Mouse (Mus musculus) hindbrain, postnatal 0 days (tissue): ENCODE measurements around the gene Kat6b. TPM values are rescaled to one million over a fixed set of nuclear protein-coding genes. Genes with fewer than 3 reads are reported as not detected.
"Not testable (repeated sequence)": the region's sequence is repeated elsewhere in the genome, so short reads cannot be mapped to it uniquely, and the experiment has no call there.

ENCODE experiments used
- ATAC-seq: fragments of 200-750 bp; cut with Nextera tagmentation; 2 replicates; pipeline ENCODE4 v1.8.0; 2017; ENCODE audit warnings: mild to moderate bottlenecking, moderate TSS enrichment, moderate library complexity
- DNase-seq: peaks from one replicate; pipeline ENCODE4 v3.0.0-alpha.2; 2015; ENCODE audit warnings: low spot score
- H3K27ac ChIP-seq: fragments of 300-500 bp; sonication (generic); 2 replicates; pipeline ENCODE4 v1.5.1; 2014; ENCODE audit warnings: mild to moderate bottlenecking
- H3K27me3 ChIP-seq: fragments of 300-500 bp; sonication (generic); 2 replicates; pipeline ENCODE4 v1.6.1; 2014; ENCODE audit warnings: low read length, mixed read lengths; ENCODE audit not compliant: insufficient read depth
- H3K36me3 ChIP-seq: fragments of 300-500 bp; sonication (generic); 2 replicates; pipeline ENCODE4 v1.6.1; 2014; ENCODE audit warnings: low read length, mixed read lengths; ENCODE audit not compliant: insufficient read depth
- H3K4me1 ChIP-seq: fragments of 300-500 bp; sonication (generic); 2 replicates; pipeline ENCODE4 v1.6.1; 2014; ENCODE audit warnings: antibody characterized with exemption, low read length, mixed read lengths; ENCODE audit not compliant: insufficient read depth
- H3K4me2 ChIP-seq: fragments of 300-500 bp; sonication (generic); 2 replicates; pipeline ENCODE4 v1.6.1; 2014; ENCODE audit warnings: low read depth, mild to moderate bottlenecking, low read length, moderate library complexity, mixed read lengths
- H3K4me3 ChIP-seq: fragments of 300-500 bp; sonication (generic); 2 replicates; pipeline ENCODE4 v1.5.1; 2014; ENCODE audit warnings: low read length
- H3K9ac ChIP-seq: fragments of 300-500 bp; sonication (generic); replicated peaks from 2 replicates; pipeline ENCODE4 v1.6.1; 2014; ENCODE audit warnings: mild to moderate bottlenecking, low read length, moderate library complexity, mixed read lengths
- H3K9me3 ChIP-seq: fragments of 300-500 bp; sonication (generic); 2 replicates; pipeline ENCODE4 v1.6.1; 2016; ENCODE audit warnings: low read length, mixed read lengths
- CTCF ChIP-seq: IDR thresholded peaks from 2 replicates; pipeline ENCODE4 v1.5.1; 2016; ENCODE audit warnings: antibody characterized with exemption, control low read depth, low read depth
- WGBS: fragments of 180-500 bp; shearing (Covaris S2); extraction: QIAGEN DNeasy Blood & Tissue Kit; methylation state at CpG from one replicate; pipeline ENCODE4 v1.1.7; 2014; 5-methylcytosine and 5-hydroxymethylcytosine counted together
- polyA plus RNA-seq: library from polyadenylated mRNA; unstranded; fragments of >200 nt; fragmentation: Nextera tagmentation; extraction: Ambion mirVana; gene quantifications from 2 replicates; pipeline ENCODE4 v1.2.1, GENCODE M21; 2015
- total RNA-seq: library from RNA; depleted of rRNA; stranded (reverse); fragments of >200 nt; gene quantifications from 2 replicates; pipeline ENCODE4 v1.2.3, GENCODE M21; 2014

Gene Kat6b
- total and polyA plus RNA-seq, 2 experiments from 2014 or later: 15.2 to 33.0 TPM

- Histone ChIP-seq H3K36me3 (peaks cover 18% of the 10 kb centered on the region), H3K27me3 (no peaks in the 10 kb centered on the region), H3K9ac (no peak overlapping the region), H3K9me3 (no peaks in the 10 kb centered on the region), H3K4me1 (no peaks in the 10 kb centered on the region), H3K27ac (peak overlapping the region; percentile 34; the same call in 1 of the 2 replicates), H3K4me3 (no peak overlapping the region), H3K4me2 (no peak overlapping the region)
- TF ChIP-seq CTCF: no peak
- WGBS: 62% methylated on average over 11 of the region's 11 CpGs
- peak; percentile 59 for DNase-seq
- ATAC-seq: peak; percentile 80
Observed at GRCm38 (mm10) chr14:21669633-21670421, 188.6 kb downstream of the Kat6b start.

- not testable (repeated sequence) for DNase-seq, H3K9ac ChIP-seq, H3K4me1 ChIP-seq, H3K4me3 ChIP-seq, H3K4me2 ChIP-seq, H3K9me3 ChIP-seq, H3K27me3 ChIP-seq
- peaks cover 11% of the 10 kb centered on the region; the same call in 1 of the 2 replicates for H3K36me3 ChIP-seq
- peak overlapping the region; percentile 34; the same call in 1 of the 2 replicates for H3K27ac ChIP-seq
- peak; percentile 68; the same call in 1 of the 2 replicates for ATAC-seq
- 71% methylated on average over 15 of the region's 15 CpGs for WGBS
Observed at GRCm38 (mm10) chr14:21670422-21671006, 189.3 kb downstream of the Kat6b start.

- Histone ChIP-seq H3K4me3 (no peak overlapping the region), H3K4me1 (no peaks in the 10 kb centered on the region), H3K27me3 (no peaks in the 10 kb centered on the region), H3K9ac (no peak overlapping the region), H3K4me2 (no peak overlapping the region), H3K27ac (no peak overlapping the region), H3K36me3 (peaks cover 11% of the 10 kb centered on the region; the same call in 1 of the 2 replicates), H3K9me3 (no peaks in the 10 kb centered on the region)
- WGBS: 56% methylated on average over 4 of the region's 4 CpGs
- no peak for DNase-seq
- TF ChIP-seq CTCF: no peak
- no peak for ATAC-seq
Observed at GRCm38 (mm10) chr14:21673100-21673499, 191.9 kb downstream of the Kat6b start.

GRCm38 (mm10) chr14:21674471-21674870 is 193.2 kb downstream of the Kat6b start:
- Histone ChIP-seq H3K4me1 (0 out of 2 replicates have a peak, but pooled peaks cover 1% of the 10 kb centered on the region), H3K9me3 (no peaks in the 10 kb centered on the region), H3K27ac (no peak overlapping the region), H3K9ac (no peak overlapping the region), H3K4me3 (no peak overlapping the region), H3K36me3 (peaks cover 11% of the 10 kb centered on the region; the same call in 1 of the 2 replicates), H3K27me3 (no peaks in the 10 kb centered on the region), H3K4me2 (no peak overlapping the region)
- WGBS: 50% methylated on average over 5 of the region's 5 CpGs
- TF ChIP-seq CTCF: peak; percentile 34
- DNase-seq: peak; percentile 52
- ATAC-seq: no peak

- no peak for DNase-seq
- Histone ChIP-seq H3K4me3 (no peak overlapping the region), H3K27ac (no peak overlapping the region), H3K36me3 (no peaks in the 10 kb centered on the region), H3K9me3 (no peaks in the 10 kb centered on the region), H3K4me2 (no peak overlapping the region), H3K9ac (no peak overlapping the region), H3K4me1 (0 out of 2 replicates have a peak, but pooled peaks cover 8% of the 10 kb centered on the region), H3K27me3 (no peaks in the 10 kb centered on the region)
- 79% methylated on average over 2 of the region's 2 CpGs for WGBS
- no peak for ATAC-seq
- TF ChIP-seq CTCF: no peak
Observed at GRCm38 (mm10) chr14:21676223-21676622, 195.0 kb downstream of the Kat6b start.

GRCm38 (mm10) chr14:21678509-21679285 is 197.5 kb downstream of the Kat6b start:
- DNase-seq: peak; percentile 76
- Histone ChIP-seq H3K4me1 (peaks cover 12% of the 10 kb centered on the region; the same call in 1 of the 2 replicates), H3K4me3 (no peak overlapping the region), H3K4me2 (no peak overlapping the region), H3K9ac (no peak overlapping the region), H3K27me3 (no peaks in the 10 kb centered on the region), H3K9me3 (no peaks in the 10 kb centered on the region), H3K36me3 (no peaks in the 10 kb centered on the region), H3K27ac (no peak overlapping the region)
- peak; percentile 80 for TF ChIP-seq CTCF
- no peak for ATAC-seq
- 38% methylated on average over 7 of the region's 7 CpGs for WGBS
